Mouse (Mus musculus): Measurements from ENCODE around the gene Wnt6. TPM values are rescaled to one million over a fixed set of nuclear protein-coding genes. Genes with fewer than 3 reads are reported as not detected.

The Wnt6 gene
- total RNA-seq, 2 experiments from 2014 or later, result 2.6 to 4.2 TPM

- peak; percentile 45 for DNase-seq
Measured at GRCm38 (mm10) chr1:74775816-74776215, 4.1 kb downstream of the Wnt6 start.

- no peak for DNase-seq
Measured at GRCm38 (mm10) chr1:74778934-74779486, 7.3 kb downstream of the Wnt6 start.

- no peak for DNase-seq
Measured at GRCm38 (mm10) chr1:74782045-74782444, 10.4 kb downstream of the Wnt6 start.

GRCm38 (mm10) chr1:74783554-74783953, 11.9 kb downstream of the Wnt6 start:
- DNase-seq, result no peak

- peak; percentile 83 for DNase-seq
Measured at GRCm38 (mm10) chr1:74784041-74784759, 12.5 kb downstream of the Wnt6 start.

- DNase-seq, result peak; percentile 88
Measured at GRCm38 (mm10) chr1:74787846-74788245, 16.2 kb downstream of the Wnt6 start.

- DNase-seq, result no peak
Measured at GRCm38 (mm10) chr1:74788603-74789176, 17.0 kb downstream of the Wnt6 start.

- no peak for DNase-seq
Measured at GRCm38 (mm10) chr1:74790095-74790494, 18.4 kb downstream of the Wnt6 start.

- no peak for DNase-seq
Measured at GRCm38 (mm10) chr1:74791249-74791648, 19.6 kb downstream of the Wnt6 start, which contains the start of gene Wnt10a. Gene Wnt10a, plus strand, starts transcription at chr1:74791516.

- DNase-seq, result no peak
Measured at GRCm38 (mm10) chr1:74792831-74793660, 21.4 kb downstream of the Wnt6 start.

GRCm38 (mm10) chr1:74794487-74795144, 22.9 kb downstream of the Wnt6 start:
- DNase-seq, result peak; percentile 35

- DNase-seq, result no peak
Measured at GRCm38 (mm10) chr1:74795145-74795529, 23.4 kb downstream of the Wnt6 start.

GRCm38 (mm10) chr1:74797459-74797858, 25.8 kb downstream of the Wnt6 start:
- no peak for DNase-seq

GRCm38 (mm10) chr1:74800424-74800888, 28.8 kb downstream of the Wnt6 start:
- no peak for DNase-seq

GRCm38 (mm10) chr1:74801631-74802140, 30.0 kb downstream of the Wnt6 start:
- DNase-seq, result no peak

- DNase-seq, result peak; percentile 80
Measured at GRCm38 (mm10) chr1:74802795-74803656, 31.3 kb downstream of the Wnt6 start.

GRCm38 (mm10) chr1:74804211-74804870, 32.6 kb downstream of the Wnt6 start:
- no peak for DNase-seq

- DNase-seq, result no peak
Measured at GRCm38 (mm10) chr1:74805340-74805835, 33.7 kb downstream of the Wnt6 start.

- DNase-seq, result no peak
Measured at GRCm38 (mm10) chr1:74805843-74806242, 34.2 kb downstream of the Wnt6 start.

Data from adrenal gland, postnatal 10 days (tissue).